Mouse (Mus musculus): Measurements from ENCODE around the gene Gm21958. TPM values are rescaled to one million over a fixed set of nuclear protein-coding genes. Genes with fewer than 3 reads are reported as not detected.
"Not testable (repeated sequence)": the region's sequence is repeated elsewhere in the genome, so short reads cannot be mapped to it uniquely, and the experiment has no call there.

The Gm21958 gene
- total RNA-seq, 4 experiments from 2014 or later = not detected

DNA sequence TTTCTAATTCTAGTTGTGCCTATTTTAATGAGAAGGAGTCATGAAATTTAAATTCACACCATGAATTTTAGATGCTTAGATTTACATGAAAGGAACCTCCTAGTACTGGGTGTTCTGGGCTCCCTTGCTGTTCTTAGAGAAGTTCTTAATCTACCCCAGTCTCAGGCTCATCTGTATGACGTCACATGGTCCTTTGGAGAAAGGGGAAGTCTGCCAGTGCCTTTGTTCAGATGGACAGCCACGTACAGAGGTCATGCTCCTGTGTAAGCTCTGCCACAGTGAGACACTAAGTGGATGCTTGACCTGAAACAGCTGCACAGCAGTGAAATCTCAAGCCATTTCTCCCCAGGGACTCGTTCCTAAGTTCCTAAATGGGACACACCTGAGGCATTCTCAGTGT lies 4.8 kb upstream of the Gm21958 start:
- no peak for DNase-seq

DNA sequence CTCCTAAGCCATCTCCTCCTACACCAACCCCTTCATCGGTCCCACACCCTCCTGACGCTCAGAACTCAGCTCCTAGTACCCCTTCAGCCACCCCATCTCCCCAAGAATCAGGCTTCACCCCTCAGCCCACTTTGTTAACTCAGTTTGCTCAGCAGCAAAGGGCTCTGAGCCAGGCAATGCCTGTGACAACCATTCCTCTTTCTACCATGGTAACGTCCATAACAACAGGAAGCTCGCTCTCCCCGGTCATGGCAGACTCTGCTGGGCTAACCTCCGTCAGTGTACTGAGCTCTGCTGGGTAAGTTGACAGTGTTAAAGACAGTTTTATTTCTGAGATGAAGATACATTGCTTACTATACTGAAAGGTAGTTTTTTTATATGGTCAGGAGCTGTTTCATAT lies 3.2 kb upstream of the Gm21958 start:
- no peak for DNase-seq

DNA sequence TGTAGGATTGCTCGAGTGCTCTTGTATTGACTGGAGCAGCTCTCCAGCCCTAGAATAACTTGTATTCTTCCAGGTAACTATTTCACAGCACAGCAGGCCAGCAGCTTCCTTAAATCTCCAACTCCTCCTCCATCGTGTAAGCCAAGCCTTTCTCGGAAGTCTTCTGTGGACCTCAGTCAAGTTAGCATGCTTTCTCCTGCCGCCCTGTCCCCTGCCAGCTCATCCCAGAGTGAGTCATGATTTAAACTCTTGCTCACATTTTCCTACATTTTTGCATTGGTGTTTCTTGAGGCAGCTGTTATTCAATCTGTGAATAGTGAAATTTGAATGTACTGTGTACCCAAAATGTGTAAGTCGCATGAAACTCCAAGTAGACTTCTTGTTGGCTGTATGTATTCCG lies 1.3 kb upstream of the Gm21958 start:
- no peak for DNase-seq

DNA sequence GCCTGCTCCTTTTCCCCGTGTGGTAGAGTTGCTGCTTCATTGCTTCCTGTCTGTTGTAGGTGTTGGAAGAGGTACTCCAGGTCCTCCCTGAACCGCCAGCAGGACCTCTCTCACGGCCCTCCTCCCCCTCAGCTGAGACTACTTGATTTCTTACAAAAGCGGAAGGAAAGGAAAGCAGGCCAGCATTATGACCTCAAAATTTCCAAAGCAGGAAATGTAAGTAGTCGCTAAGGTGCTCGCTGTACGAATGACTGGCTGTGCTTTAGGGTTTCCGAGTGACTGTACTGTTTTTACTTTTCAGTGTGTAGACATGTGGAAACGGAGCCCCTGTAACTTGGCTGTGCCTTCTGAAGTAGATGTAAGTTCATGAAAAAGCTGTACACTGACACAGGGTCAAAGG lies 5.2 kb downstream of the Gm21958 start:
- no peak for DNase-seq

DNA sequence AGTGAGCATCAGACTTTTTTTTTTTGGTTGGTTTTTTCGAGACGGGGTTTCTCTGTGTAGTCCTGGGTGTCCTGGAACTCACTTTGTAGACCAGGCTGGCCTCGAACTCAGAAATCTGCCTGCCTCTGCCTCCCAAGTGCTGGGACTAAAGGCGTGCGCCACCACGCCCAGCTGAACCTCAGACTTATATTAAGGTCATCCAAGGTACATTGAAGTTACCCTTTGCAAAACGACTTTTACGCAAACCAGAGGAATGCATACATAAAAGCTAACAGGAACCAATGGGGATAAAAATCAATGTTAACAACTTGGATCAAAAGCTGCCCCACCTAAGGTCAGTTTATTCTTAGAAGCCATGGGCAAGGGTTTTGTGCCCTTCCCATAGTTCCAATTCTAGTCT lies 10.0 kb downstream of the Gm21958 start:
- not testable (repeated sequence) for DNase-seq

DNA sequence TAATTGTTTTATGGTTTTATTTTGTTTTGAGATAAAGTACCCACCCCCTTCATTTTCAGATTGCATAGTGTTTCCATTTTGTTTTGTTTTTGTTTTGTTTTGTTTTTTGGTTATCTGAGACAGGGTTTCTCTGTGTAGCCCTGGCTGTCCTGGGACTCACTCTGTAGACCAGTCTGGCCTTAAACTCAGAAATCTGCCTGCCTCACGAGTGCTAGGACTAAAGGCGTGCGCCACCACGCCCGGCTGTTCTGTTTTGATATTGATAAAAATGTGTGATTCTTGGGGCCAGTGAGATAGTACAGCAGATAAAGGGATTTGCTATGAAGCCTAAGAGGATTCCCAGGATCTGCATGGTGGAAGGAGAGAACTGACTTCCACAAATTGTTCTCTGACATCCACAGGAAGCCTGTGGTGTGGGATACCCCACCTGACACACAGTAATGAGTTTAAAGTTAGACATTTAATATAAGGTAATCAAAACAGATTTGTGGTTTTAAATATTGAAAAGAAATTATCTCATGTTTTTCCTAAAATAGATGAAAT lies 14.3 kb downstream of the Gm21958 start:
- DNase-seq = no peak

DNA sequence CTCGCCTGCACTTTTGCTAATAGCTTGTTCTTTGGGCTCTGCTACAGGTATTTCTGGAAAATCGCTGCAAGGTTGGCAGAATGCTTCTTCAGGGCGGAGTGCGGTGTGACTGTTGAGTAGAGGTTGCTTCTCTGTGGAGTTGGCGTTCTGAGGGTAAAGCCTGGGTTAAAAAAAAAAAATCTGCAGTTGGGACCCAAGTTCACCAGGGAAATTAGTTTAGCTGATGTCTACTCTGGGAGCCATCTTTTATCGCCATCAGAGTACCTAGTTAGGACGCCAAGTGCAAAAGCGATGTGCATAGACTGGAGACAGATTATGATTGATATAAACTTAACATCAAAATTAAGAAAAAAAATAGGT lies 21.1 kb downstream of the Gm21958 start:
- no peak for DNase-seq

DNA sequence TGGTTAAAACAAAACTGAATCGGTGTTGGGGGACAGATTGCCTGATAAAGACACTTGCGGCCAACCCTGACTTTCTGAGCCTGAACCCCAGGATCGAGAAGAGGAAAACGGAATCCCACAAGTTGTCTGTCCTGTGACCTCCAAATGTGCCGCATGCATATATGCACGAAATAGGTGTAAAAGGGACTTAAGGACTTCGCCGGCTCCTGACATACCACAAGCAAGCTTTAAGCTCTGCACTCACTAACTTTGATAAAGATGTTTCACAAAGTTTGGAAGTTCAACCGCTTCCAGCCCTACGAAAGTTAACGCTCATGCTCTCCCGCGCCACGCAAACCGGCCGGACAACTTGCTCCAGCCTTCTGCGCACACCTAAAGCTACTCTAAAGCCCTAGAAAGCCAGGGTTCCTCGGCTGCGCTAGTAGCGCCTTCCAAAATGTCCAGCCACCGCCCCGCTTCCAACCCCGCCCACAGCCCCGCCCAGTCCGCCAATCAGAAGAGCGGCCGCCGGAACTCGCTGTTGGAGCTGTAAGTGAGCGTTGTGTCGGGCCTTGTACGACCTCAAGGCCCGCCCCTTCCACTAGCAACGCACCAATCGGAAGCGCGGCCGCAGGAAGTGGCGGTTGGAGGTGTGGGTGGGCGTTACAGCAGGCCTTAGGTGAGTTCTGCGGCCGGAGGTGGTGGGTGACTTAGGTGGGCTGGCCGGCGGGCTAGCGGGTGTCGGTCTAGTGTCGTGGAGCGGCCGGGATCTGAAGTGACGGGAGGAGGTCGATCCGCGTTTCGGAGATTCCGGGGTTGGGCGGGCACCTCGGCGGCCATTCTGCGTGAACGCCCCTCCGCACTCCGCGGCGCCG lies 21.7 kb downstream of the Gm21958 start, which contains the start of gene Supt20:
Gene Supt20 (plus strand): TSS at position 606 of the 854 bp plus-strand sequence.
- DNase-seq = peak; percentile 89

DNA sequence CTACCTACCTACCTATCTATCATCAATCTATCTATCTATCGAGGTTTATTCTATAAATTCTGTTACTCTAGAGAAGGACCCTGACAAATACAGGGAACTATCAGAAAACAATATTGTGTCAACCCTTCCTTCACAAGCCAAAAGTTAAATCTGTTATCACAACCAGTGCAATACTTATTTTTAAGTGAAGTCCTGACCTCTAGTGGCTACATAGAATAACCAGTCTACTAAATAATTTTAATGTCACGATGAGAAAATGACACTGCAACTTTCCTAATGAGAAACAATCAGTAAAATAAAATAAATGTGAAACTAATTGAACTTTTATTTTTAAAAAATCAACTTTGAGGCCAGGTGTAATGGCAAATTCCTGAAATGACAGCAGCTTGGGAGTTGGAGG lies 25.1 kb downstream of the Gm21958 start:
- DNase-seq = no peak

DNA sequence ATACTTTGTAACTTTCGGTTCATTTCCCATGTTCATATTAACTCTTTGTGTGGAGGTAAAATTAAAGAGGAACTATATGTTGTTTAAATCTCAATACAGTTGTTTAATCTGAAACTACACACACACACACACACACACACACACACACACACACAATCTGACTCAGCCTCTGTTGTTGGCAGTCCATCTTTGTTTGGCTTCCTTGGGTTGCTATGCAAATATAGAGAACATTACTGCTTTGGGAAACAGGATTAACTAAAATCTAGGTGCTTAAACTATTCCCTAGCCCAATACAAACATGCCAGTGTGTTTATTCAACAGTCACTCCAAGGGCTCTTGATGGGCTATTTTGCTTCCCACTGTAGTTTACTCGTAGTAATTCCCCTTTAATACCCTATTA lies 26.9 kb downstream of the Gm21958 start:
- no peak for DNase-seq

DNA sequence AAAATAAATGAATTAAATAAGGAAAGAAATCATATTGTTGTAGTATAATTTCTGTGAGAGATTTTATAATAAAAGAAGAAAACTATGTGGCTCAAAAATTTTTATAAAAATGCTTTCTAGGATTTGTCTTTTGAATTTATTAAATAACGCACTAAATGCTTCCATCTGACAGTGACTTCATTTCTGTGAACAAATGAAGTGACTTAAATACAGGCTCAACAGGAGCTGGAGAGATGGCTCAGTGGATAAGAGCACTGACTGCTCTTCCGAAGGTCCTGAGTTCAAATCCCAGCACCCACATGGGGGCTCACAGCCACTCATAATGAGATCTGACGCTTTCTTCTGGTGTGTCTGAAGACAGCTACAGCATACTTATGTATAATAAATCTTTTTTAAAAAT lies 29.0 kb downstream of the Gm21958 start:
- DNase-seq = no peak

DNA sequence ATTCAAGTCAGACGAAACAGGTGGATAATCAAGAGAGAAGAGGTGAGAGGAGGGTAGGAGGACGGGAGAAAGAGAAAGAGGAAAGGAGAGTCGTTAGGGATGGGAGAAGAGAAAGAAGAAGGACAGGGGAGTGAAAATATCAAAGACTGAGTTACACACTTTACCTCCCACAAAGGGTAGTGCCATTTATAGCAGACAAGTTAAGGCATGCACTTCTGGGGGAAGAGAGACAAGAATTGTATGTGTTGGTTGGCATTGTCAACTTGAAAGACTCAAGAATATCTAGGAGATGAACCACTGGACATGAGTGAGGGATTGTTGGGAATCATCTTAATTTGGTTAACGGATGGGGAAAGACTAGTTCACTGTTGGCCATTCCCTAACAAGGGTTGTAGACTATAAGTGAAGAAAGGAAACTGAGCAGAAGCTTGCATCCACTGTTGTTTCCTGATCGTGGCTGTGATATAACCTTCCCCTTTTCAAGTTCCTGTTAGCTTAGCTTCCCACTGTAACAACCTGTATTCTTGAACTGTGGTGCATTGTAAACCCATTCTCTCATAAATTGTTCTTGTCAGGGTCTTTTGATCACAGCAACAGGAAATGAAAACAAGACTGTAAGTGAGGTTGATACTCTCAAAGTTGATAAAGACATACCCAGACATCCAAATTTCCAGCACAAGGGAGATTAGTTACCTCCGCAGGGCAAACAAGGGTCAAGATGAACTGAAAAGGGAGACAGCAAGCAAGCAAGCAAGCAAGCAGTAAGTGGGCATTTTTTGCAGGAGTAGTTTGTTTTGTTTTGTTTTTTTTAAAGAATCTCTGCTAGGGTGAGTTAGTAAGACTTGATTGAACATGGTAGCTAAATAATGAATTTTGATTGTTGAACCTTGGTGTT lies 32.6 kb downstream of the Gm21958 start:
- DNase-seq = no peak

DNA sequence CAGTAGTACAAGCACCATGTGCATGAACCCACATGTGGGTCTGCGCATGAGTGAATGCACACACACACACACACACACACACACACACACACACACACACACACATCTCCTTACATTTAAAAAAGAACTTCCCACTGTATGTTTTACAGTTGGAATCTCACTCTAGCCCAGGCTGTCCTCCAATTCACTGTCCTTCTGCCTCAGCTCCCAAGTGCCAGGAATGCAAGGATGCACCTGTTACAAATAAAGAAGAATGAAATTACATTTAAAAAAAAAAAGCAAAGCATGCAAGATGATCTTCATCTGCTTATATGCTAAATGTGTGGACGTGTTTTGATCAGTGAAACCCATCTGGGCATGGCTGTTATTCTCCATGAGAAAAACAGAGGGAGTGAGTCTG lies 37.3 kb downstream of the Gm21958 start:
- no peak for DNase-seq

DNA sequence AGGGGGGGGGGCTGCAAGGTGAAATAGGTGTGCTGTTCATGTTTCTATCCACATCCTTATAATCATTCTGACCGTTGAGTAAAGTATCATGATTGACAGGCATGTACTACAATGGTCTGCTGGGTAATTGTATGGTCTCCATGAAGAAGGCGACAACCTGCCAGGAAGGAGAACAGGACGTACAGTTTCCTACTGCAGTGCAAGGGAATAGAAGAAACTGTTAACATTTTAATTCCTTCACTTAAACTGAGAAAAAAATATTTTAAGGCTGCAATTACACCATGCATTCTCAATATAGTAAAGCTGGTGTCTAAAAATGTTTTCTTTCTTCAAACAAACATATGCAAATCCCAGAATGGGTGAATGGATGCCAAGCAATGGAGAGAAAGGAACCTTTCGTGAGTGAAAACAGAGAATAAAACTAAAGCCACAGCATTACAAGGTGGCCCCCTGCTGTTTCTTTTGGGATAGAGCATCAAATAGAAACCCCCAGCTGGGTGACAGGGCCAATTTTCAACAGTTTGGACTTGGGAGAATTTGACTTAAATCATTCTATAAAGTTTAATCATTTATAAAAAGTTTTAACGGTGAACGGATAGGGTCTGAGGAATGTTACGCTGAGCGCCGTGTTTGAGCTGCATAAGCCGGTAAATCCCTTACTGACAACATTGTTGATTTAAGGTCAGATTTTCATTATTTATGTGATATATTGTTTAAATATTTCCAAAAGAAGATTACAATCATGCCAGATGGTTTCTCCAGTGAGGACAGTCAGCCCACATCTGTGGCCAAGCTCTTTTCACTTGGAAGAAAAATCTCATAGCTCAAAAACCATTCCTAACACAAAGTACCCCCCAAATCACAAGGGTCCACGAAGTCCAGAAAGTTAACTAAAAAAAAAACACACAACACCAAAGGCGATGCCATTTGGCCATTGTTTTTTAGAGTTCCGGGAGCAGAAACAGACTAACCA lies 41.3 kb downstream of the Gm21958 start:
- no peak for DNase-seq

DNA sequence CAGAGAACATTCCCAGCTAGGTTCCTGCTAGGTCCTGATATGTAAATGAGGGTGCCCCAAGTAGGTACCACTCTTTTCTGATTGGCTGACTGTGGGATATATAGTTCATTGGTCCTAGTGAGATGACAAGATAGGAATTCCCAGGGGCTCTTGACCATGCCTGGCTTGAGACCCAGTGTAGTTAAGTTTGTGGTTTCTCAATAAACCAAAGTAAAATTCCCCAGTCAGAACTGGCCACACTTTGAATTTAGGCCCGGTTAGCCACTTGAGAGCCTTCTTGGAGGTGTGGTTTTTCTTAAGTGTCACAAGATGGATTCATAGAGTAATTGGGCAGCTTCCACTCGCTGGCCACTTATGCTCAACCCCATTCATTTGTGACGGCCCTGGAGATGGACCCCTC lies 42.0 kb downstream of the Gm21958 start:
- no peak for DNase-seq

DNA sequence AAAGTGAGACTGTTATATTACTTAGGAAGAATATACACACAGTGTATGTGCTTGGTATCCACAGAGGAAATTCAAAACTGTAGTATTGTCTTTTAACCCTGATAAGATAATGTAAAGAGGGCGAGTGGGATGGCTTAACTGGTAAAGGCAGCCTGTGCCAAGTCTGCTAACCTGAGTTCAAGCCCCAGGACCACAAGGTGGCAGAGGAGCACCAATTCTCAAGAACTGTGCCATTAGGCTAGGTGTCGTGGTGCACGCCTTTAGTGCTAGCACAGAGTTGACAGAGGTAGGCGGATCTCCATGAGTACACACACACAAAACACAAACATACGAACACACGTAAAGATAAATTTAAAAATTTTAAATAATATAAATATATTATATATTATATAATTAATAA lies 44.6 kb downstream of the Gm21958 start:
- DNase-seq = no peak

DNA sequence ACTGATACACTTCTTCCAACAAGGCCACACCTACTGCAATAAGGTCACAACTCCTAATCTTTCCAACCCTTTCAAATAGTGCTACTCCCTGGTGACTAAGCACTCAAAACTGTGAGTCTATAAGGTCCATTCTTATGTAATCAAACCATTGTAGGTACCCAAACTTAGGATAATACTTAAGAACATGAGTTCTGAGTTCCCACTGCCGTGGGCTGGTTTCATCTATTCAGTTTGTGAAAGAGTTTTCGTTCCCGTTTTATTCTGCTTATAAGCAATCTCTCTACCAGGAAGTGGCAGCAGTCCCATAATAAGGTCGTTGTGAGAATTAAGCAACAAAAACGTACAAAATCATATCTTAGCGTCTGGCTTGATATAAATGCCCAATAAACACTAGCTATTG lies 45.4 kb downstream of the Gm21958 start:
- no peak for DNase-seq

DNA sequence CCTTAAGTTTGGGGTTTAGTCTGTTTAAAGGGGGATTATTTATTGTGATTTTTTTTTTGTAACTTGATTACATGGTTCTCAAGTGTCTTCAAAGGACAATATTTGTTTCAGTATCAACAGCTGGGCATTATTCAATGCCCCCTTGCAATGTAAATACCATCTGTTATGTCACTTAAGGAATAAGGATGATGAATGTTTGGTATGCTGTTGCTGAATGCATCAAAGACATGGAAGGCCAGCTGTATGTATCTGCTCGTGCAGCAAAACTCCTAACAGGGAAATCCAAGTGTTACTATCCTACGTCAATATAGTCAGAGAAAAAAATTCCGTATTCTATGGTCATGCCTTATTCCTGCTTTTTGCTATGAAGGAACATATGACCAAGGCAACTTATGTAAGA lies 46.0 kb downstream of the Gm21958 start:
- no peak for DNase-seq

All from adrenal gland, adult 8-10 months (tissue).